Mouse (Mus musculus) gastrocnemius, postnatal 4 days (tissue): ENCODE data around the gene Fnip2. TPM values are rescaled to one million over a fixed set of nuclear protein-coding genes. Genes with fewer than 3 reads are reported as not detected.
A peak's percentile ranks its signal among the peaks of the same experiment; 100 is the strongest.

Experiments
- DNase-seq, 2 experiments: peaks; one replicate each; pipeline ENCODE4 v3.0.0; 2021 to 2022; ENCODE audit warnings: low spot score in 2 of 2, mixed read lengths in 2 of 2
- total RNA-seq, 2 experiments: library from RNA; stranded (reverse); gene quantifications; 2 replicates each; pipeline ENCODE4 v1.2.3; 2021

The Fnip2 gene
- total RNA-seq, 2 experiments from 2014 or later, result 10.3 to 10.6 TPM

DNA sequence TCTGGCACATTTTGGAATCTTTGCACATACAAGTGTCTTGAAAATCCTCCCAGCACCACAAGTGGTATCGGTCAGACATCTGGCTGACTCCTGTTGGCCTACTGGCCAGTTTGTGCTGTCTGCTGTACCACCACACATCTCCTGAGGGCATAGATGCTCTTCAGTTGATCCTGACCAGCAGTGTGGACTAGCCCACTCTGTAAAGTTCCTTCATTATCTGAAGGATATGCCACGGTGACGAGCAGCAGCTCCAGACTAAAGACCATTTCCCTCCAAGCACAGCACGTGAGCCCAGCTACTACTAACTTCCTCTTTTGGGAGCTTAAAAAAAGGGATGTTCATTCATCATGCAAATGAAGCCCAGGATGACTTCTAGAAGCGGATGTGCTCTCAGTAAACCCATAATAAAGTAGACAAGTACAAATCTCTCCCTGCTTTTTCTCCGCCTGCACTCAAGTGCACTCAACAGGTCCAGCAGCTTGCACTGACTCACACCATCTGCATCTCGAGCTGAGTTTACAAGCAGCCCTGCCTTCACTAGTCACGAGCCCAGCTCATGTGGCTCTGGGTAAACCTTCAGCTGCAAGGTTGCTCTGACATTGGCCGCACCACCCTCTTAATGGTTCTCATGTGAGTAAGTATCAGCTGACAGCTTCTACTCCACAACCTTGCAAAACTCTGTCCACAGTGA lies 35.9 kb downstream of the Fnip2 start:
- DNase-seq, result no peak

DNA sequence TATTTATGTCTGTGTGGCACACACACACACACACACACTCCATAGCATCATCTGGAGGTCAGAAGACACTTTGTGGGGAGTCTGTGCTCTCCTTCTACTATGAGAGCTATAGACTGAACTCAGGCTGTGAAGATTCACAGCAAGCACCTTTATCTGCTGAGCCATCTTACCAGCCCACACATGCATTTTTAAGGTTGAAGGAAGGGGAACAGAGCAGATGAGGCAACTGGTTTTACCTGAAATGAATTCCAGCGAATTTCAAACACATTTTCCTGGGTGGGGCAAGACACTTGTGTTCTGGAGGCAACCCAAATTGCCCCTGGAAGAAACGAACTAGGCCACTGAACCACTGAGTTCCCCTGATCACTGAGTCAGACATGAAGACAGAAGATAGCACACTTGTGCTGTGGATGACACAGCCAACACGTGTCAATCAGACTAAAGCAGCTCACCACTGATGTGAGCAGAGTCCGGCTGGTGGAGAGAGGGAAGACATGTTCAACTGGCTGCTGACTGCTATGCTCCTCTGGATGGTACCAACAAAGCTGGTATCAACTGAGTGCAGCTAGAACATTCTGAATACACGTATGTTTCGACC lies 38.0 kb downstream of the Fnip2 start:
- no peak for DNase-seq

DNA sequence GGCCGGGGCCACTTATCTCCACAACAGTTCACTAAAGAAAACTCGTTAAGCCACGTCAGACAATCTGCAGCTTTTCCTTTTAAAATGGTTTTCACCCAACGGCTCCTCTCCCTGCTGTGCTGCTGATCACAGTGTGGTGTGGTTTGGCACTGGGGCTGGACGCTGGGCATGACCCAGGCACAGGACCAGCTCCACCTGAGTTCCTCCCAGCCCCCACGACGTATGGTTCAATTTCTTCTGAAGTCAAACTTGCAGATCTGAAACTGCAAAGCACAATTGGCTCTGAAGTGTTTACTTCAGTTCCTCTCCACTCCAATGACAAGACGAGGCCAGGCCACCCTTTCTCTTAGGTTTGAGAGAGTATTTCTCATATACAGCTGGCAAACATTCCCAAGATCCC lies 39.1 kb downstream of the Fnip2 start:
- DNase-seq, result no peak

DNA sequence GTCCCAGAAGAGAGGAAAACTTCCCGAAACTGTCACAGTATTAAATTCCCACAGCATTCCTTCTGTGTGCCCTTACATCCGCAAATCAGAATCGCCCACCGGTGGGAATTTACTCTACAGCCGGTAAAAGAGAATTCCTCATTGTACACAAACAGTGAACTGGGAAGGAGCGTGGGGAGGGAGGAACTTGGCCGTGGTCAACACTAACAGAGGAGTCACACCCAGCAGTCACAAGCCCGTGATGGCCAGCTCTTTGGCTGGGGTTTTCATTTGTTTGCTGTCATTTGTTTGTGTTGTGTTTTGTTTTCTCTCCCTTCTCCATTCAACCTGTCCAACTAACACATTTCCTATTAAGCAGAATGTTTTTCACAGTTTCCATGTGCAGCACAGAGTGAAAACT lies 39.7 kb downstream of the Fnip2 start:
- DNase-seq, result peak in 1 of 2 experiments; percentile 31

DNA sequence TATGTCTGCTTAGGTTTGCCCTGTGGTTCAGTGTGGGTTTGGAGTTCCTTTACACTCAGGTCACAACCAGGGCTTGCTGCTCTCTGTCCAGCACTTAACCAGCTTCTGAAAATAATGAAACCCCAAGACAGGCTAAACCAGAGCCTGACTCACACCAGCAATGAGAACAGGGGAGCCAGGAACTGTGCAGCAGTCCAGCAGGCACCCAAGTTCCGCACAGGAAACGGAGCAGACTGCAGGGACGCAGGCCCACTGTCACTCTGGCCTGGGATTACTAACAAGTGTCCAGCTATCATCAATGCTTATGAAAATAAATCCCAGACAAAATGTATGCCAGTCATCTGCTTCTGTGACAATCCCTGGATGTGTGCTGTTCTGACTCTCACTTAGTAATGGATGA lies 40.1 kb downstream of the Fnip2 start:
- DNase-seq, result no peak

DNA sequence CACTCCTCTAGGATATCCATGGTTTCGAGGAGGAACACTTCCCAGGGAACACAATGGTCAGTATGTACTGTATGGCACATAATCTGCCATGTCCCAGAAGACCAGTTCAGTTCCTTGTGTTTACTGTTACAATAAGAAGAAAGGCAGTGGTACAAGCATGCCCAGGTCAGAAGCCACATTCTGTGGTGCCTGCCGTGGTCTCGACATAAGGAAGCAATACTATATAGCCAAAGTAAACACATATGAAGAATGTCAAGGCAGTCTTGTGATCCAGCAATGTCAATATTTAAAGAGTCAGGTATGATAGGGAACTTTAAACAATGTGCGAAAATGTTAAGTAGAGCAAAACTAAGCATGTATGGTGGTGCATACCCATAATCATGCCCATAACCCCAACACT lies 44.2 kb downstream of the Fnip2 start:
- no peak for DNase-seq

DNA sequence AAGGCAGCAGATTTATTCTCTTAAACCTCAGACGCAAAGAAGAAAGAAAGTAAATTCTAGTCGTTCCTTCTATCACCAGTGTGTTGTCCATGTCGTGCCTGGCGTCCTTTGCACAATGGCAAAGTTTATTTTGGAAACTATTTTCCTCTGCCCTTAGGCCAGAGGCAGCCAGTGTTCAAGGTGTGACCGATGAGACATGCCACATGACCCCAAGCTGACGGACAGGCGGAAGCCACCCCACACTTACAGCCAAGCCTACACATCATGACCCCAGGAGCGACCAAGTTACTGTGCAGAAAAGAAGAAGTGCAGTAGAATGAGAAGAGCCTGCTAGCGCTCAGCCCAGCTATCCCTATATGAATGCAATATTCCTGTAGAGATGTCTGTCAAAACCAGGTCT lies 47.7 kb downstream of the Fnip2 start:
- DNase-seq, result no peak

DNA sequence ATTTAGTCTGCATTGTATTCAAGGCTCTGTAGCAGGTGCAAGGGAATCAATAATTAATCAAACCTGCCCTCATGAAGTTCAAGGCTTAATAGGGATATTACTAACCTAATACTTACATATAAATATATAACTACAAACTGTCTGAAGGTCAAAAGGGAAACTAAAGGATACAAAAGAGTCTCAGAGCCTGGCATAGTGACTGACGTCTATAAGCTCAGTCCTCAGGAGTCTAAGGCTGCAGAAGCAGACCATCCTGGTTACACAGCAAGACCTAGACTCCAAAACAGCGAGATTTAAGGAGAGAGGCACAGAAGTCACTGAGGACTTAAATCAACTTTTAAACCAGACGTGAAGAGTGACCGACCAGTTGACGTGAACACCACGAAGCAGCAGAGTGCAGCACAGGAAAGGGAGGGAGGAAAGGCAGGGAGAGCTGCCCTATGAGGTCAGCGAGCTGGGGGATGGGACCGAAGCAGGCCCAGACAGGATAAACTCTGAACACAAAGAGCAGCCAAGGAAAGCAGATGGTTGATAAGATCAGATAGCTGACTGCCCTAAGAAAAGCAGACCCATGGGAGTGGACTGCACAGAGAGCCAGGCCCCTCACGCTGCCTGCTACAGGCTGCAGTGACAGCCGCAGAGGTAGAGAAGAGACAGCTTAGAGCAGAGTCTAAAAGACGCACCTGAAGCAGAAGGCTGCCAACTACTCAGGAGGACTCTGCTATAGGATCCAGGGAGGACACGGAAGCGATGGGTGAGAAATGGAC lies 48.7 kb downstream of the Fnip2 start:
- peak in 1 of 2 experiments; percentile 45 for DNase-seq

DNA sequence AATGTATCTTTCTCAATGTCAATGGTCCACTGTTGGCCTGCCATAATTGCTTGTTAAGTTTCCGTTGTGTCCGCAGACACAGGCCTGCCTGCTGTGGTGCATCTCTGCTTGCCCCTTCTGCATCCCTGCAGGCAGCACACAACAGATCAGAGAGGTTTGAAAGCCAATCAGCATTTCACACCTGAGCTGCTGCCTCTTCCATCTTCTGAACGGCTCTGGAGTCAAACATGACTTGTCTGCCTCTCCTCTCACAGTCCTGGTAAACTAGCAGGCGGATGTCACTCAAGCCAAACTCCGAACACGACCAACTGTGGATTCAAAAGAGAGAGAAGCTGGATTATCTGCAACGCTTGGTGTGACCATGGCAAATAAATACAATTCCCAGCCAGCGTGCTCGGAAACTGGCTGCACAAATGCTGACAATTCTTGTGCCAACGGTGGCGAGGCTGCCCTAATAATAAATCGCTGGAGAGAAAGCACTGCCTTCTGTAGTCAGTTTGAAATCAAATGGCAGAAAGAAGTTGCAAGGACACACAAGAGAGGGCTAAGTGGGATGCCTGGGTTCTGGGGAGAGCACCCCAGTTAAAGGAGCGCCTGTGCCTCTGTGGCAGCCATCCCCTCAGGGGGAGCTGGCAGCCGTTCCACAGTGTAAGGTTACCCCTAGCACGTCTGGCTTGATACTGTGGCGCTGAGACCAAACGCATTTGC lies 49.6 kb downstream of the Fnip2 start:
- peak in 1 of 2 experiments; percentile 29 for DNase-seq

DNA sequence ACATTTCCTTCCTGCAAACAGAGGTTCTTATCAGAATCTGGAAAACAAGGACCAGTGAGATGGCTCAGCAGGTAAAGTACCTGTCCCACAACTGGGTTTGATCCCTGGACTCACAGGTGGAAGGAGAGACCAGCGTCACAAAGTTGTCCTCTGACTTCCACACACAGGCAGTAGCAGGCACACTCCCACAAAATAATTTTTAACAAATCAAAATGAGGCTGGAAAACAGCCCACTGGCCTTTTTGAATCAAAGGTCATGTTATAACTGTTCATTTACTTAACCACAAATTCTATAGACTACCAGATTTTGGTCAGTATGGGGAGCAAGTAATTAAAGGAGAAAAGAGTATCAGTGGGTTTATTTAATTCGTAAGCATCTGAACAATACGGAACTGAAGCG lies 50.6 kb downstream of the Fnip2 start:
- DNase-seq, result no peak

DNA sequence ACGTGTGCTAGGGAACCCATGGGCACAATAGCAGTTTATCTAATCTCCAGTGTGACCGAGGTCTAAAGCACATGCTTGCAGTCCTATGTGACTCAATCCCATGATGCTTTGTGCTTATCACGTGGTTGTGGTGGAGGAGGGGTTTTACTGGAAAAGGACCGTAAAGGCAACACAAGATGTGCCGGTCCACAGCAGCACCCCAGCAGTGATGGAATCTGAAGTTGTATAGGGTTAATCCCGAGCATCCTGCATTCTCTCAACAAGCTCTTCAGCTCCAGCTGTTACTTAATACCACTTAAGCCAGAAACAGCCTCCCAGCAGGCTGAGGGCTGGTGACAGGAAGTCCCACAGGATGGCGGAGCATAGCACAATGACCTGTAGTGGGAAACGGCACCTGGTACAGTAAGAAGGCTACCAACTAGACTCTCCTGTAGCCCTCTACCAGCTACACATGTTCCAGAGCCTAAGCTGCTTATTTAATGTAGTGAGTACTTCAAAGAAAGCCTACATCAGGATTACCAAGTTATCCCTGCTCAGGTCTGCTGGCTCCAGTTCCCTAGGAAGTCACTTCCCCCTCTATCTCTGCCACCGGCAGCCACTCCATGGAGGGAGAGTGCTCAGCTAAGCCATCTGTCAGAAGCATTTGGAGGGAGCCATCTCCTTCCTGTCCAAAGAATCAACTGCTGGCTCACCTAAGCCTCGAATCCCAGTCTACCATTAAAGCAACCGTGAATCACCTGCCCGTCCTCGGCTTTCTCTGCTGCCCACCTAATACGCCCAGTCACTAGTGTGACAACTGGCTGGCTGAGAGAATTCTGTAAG lies 51.3 kb downstream of the Fnip2 start:
- no peak for DNase-seq

DNA sequence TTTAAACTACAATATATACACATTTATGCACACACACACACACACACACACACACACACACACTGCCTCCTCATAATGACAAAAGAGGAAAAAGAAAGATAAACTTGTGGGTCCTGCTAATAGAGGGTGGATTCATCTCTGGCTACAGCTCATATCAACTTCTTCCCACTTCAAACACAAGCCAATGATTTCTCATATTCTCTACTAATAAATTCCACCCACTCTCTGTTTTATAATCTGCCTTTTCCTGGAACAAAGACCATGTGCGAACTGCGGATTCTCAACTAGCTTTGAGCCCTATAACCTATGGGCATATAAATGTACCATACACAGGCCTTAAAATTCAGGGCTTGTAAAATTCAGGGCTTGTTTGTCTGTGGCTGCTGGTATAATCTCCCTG lies 53.3 kb downstream of the Fnip2 start:
- DNase-seq, result no peak

DNA sequence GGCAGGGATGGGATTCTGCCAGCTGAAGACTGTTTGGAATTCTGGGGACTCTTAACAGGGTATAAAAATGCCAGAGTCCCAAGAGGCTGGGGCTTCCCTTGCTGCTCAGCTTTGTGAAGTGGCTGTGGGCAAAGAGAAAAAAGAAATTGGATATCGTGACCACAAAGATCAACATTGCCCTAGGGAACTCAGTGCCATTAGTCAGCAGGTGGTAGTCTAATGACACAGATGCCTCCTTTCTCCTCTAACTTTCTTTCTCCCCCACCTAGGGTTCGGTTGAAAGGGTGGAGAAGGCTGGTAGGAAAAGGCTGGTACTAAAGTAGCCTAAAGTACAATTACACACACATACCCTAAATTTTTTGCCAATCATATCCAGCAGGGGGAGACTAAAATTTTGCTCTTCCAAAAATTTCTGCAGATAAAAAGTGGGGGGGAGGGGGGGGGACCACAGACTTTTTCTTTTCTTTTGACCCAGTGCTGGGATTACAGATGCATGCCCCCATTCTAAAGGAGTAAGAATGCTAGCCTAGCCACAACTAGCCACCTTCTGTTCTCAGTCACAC lies 66.3 kb downstream of the Fnip2 start:
- DNase-seq, result no peak

DNA sequence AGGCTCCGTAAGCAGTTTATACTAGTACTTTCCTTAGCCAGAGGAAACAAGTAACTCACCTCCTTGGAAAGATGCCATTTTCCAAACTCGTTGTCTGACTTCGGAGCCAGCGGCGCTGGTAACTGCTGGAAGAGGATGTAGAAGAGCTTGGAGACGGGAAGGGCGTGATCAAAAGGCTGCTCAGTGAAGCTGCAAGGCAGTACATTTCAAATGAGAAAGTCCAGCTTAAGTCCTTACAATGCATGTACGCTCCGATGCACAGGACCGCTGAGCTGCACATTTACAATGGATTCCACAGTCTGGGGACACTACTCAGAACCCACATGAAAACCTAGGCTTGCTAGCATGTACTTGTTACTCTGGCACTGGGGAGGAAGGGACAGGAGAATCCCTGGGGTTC lies 67.3 kb downstream of the Fnip2 start:
- no peak for DNase-seq

DNA sequence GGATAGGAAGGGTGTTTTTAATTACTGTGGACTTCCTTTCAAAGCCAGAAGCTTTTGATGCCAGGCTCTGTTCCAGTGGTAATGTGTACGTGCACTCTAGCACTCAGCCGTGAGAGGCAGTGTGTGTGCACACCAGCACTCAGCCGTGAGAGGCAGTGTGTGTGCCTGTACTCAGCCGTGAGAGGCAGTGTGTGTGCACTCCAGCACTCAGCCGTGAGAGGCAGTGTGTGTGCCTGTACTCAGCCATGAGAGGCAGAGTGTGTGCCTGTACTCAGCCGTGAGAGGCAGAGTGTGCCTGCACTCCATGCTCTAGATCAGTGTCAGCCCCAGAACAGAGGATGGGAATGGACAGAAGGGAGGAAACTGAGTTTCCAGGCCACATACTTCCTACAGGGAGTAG lies 70.9 kb downstream of the Fnip2 start:
- no peak for DNase-seq

DNA sequence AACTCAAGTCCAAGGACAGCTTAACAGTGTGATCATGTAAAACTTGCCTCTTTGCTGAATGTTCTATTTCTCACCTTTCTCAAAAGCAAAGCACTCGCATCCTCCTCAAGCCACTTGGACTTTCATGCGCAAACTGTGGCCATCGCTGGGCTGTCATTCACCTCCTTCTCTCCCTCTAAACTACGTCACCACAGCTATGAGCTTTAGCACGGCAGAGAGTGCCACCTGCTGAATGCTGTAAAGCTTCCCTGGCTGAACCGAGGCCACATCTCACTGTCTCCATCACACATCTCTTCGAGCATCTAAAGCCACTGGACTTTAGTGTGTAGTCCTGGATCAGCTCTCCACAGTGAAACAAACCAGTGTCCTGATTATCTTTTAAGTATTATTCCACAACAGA lies 72.4 kb downstream of the Fnip2 start:
- DNase-seq, result no peak

DNA sequence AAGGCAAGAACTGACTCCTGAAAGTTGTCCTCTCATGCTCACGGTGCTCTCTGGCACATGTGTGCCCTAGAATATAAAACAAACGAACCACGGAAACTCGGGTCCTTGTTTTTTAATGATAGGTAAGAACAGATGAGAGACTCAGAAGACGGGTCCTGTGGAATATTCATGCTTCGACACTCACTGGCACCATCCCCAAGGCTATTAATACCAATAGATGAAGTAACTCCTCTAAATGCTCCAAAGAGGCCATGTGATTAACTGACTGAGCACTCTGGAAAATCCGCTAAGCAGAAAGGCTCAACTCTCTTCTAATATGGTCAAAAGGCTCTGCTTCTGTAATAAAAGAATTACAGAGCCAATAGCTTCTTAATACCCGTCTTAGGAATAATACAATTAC lies 73.6 kb downstream of the Fnip2 start:
- DNase-seq, result no peak

DNA sequence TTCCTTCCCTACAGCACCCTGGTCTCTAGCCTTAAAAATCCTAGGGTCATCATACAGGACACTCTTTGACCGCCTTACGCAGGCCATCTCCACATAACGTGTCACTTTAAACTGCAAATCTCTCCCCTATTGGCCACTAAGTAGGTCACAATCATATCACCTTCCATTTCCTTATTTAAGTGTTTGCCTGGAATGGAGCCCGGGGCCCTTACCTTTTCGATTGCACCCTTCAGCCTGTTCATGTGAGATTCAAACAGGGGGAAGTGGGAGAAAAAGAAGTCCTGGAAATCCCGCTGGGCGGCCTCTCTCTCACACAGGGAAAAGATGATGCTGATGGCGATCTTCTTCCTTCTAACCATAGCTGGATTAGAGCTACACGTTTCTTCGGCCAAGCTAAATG lies 74.5 kb downstream of the Fnip2 start:
- DNase-seq, result no peak

DNA sequence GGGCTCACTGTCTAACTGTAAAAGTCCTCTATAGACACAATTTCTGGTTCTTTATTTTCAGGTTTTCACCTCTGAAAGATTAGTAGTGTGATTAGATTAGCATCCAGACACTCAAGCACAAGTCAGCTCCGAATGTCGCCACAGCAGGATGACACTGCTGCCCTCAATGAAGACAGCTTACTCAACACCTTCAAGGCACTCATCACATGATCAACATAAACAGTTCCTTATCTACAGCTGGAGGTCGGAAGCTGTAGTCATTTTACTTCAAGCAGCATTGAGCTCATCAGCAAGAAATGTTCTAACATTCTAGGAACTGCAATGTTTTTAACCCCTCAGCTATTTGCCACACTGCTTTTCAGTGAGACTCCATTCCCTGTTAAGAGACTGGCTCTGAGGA lies 76.0 kb downstream of the Fnip2 start:
- DNase-seq, result no peak

DNA sequence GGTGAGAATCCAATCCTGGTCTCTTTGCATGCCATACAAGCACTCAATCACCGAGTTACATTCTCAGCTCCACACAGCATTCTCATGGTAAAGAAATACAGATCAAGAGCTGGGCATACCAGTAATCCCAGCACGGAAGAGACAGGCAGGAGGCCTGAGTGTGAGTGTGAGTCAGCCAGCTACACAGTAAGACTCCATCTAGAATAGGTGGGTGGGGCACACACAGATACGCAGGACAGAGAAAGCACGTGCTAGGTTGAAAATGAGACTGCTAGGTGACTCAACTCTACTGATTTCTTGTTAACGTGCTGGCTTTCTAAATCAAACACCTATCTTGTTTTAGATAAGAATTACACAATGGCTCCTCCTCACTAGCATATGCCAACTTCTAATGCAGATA lies 77.5 kb downstream of the Fnip2 start:
- no peak for DNase-seq

DNA sequence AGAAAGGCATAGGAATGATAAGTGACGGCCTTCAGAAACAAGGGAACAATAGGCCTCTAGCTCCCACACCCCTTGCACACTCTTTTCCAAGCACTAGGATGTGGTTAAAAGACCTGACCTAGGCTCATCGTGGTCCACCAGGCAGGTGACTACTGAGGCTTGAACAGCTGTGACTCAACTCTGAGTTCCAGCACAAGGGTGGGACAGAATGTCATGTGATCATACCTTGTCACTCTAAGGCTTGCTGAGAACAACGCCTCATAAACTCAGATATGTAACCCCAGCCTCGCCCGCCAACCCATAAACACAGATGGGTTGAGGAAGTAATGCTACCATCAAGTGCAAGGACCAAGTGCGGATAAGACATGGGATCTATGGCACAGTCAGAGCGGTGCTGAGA lies 79.6 kb downstream of the Fnip2 start:
- DNase-seq, result no peak
